Mouse (Mus musculus) heart, adult 9 months (tissue): Measurements from ENCODE around the gene Uba1y.
"Not testable (repeated sequence)": the region's sequence is repeated elsewhere in the genome, so short reads cannot be mapped to it uniquely, and the experiment has no call there.

Source experiments
- DNase-seq, 2 experiments: peaks; one replicate each; pipeline ENCODE4 v3.0.0; 2022; ENCODE audit warnings: low spot score in 2 of 2

Gene Uba1y

DNA sequence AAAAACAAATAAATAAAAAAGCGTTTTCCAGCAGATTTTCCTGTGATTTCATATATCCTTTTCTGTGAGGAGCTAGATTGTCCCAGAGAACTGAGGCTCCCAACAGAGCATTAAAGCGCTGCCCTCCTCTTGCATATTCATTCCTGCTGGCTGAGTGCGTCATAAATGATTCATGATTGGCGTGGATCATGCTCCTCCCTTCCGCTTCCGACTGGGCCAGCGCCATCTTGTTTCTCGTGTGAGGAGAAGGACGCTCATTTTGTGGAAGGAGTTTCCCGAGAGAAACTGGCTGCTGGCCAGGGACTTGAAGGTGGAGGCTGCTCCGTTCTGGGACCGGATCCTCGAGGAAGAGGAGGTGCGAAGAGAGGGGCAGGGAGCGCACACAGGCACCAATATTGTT lies at the start of gene Uba1y:
Uba1y (plus strand) TSS at position 254 of the 400 bp plus-strand sequence.
- DNase-seq, result no peak

GRCm38 (mm10) chrY:797309-797708 lies 21.1 kb upstream of the Uba1y start, which contains the start of gene Zfy1:
Zfy1 (minus strand) TSS chrY:797409.
- not testable (repeated sequence) for DNase-seq

GRCm38 (mm10) chrY:808991-809661 lies 9.3 kb upstream of the Uba1y start:
- peak in 1 of 2 experiments; percentile 43 for DNase-seq

- no peak for DNase-seq
These were observed 54.0 kb downstream of the Uba1y start for GRCm38 (mm10) chrY:872404-872803.

DNA sequence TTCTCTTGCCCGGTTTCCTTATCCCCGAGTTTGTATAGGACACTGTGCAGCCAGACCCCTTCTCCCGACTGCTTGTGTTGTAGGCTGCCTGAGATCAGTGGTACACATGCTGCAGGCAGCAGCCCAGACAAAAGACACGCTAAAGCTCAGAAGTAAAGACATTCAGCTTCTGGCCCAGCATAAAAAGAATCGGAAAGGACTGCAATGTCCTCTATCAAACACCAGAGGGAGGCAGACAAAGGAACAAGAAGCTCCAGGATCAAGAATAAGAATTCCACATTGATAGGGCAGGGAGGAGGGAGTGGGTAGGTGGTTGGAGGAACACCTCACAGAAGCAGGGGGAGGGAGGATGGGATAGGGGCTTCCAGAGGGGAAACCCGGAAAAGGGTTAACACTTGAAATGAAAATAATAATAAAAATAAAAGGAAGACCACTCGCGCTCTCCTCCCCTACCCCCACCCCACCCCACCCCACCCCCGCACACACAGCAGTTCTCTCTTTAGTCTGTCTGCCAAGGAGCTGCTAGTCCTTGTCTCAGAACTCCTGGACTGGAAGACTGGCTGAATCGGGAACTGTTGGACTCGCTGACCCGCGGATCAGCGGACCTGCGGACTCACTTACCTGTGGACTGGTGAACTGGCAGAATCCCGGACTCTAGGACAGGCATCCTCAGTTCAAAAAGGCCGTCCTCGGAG lies 54.6 kb downstream of the Uba1y start:
- no peak for DNase-seq
